Mouse (Mus musculus): ENCODE measurements at regions not wholly inside any gene's neighbourhood (a gene's known extent, or its start where the extent isn't known, plus 50 kb on each side); places are given as distances from the start of the nearest gene placed in this dataset.

- DNase-seq (ENCODE audit: low read depth), result no peak
Measured at GRCm38 (mm10) chr16:78156138-78156875, 145.0 kb upstream of the Cxadr start.

GRCm38 (mm10) chr16:78153899-78154605, 147.2 kb upstream of the Cxadr start:
- no peak for DNase-seq (ENCODE audit: low read depth)

- no peak for DNase-seq (ENCODE audit: low read depth)
Measured at GRCm38 (mm10) chr16:78144146-78144545, 157.1 kb upstream of the Cxadr start.

- no peak for DNase-seq (ENCODE audit: low read depth)
Measured at GRCm38 (mm10) chr16:78135501-78135900, 165.8 kb upstream of the Cxadr start.

- DNase-seq (ENCODE audit: low read depth), result no peak
Measured at GRCm38 (mm10) chr16:78134531-78134930, 166.8 kb upstream of the Cxadr start.

GRCm38 (mm10) chr16:78121668-78122067, 179.6 kb upstream of the Cxadr start:
- no peak for DNase-seq (ENCODE audit: low read depth)

GRCm38 (mm10) chr16:78120346-78120899, 180.9 kb upstream of the Cxadr start:
- DNase-seq (ENCODE audit: low read depth), result no peak

- no peak for DNase-seq (ENCODE audit: low read depth)
Measured at GRCm38 (mm10) chr16:78104246-78104645, 197.0 kb upstream of the Cxadr start.

GRCm38 (mm10) chr16:78101415-78102326, 199.6 kb upstream of the Cxadr start:
- no peak for DNase-seq (ENCODE audit: low read depth)

GRCm38 (mm10) chr16:78099842-78100241, 201.4 kb upstream of the Cxadr start:
- no peak for DNase-seq (ENCODE audit: low read depth)

GRCm38 (mm10) chr16:78099114-78099513, 202.2 kb upstream of the Cxadr start:
- DNase-seq (ENCODE audit: low read depth), result no peak

GRCm38 (mm10) chr16:78098555-78098954, 202.7 kb upstream of the Cxadr start:
- DNase-seq (ENCODE audit: low read depth), result no peak

GRCm38 (mm10) chr16:78096571-78096970, 204.7 kb upstream of the Cxadr start:
- no peak for DNase-seq (ENCODE audit: low read depth)

GRCm38 (mm10) chr16:78090155-78090554, 211.1 kb upstream of the Cxadr start:
- no peak for DNase-seq (ENCODE audit: low read depth)

- DNase-seq (ENCODE audit: low read depth), result no peak
Measured at GRCm38 (mm10) chr16:78067532-78068118, 233.7 kb upstream of the Cxadr start.

- no peak for DNase-seq (ENCODE audit: low read depth)
Measured at GRCm38 (mm10) chr16:78060516-78060915, 240.8 kb upstream of the Cxadr start.

GRCm38 (mm10) chr16:78057549-78057948, 243.7 kb upstream of the Cxadr start:
- DNase-seq (ENCODE audit: low read depth), result no peak

GRCm38 (mm10) chr16:78052133-78052532, 249.2 kb upstream of the Cxadr start:
- DNase-seq (ENCODE audit: low read depth), result no peak

- no peak for DNase-seq (ENCODE audit: low read depth)
Measured at GRCm38 (mm10) chr16:78040149-78040920, 261.0 kb upstream of the Cxadr start.

- no peak for DNase-seq (ENCODE audit: low read depth)
Measured at GRCm38 (mm10) chr16:78019605-78020285, 281.5 kb upstream of the Cxadr start.

Measured in induced T-regulatory cell, adult 2 months (primary cell).